Mouse (Mus musculus): ENCODE results near the gene Stim1.
"Not testable (repeated sequence)": the region's sequence is repeated elsewhere in the genome, so short reads cannot be mapped to it uniquely, and the experiment has no call there.

- TF ChIP-seq CTCF (conservative IDR thresholded peaks at IDR 0.05; ENCODE audit: low read length); POU5F1 (IDR thresholded peaks at IDR 0.05; ENCODE audit: borderline replicate concordance, low read length); NANOG (IDR thresholded peaks at IDR 0.05; ENCODE audit: borderline replicate concordance, low read length): not testable (repeated sequence)
Observed at GRCm38 (mm10) chr7:102266021-102266400, 1.6 kb upstream of the Stim1 start.
